Mouse (Mus musculus): ENCODE results near the gene Xrcc5. TPM values are rescaled to one million over a fixed set of nuclear protein-coding genes. Genes with fewer than 3 reads are reported as not detected.

Gene Xrcc5
- polyA plus RNA-seq, 1 experiment from 2014 or later, result 39.2 TPM

DNA sequence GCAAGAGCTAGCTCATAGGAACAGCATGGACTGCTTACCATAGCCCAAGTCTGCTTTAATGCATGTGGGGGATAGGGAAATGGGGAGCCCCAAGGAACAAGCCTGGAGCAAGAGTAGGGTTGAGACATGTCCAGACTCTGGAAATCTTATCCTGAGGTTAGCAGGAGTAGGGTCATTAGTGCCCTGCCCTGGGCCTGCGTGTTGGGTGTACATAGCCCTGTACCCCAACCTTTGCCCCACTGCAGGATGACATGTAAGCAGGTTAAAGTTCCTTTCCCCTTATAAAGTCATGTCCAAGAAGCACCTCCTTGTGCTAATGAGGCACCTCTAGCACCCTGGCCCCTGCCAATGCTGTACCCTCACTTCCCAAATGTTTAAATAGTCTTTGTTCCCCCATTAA lies 125.4 kb downstream of the Xrcc5 start:
- ATAC-seq, result no peak
- 78% methylated on average over 1 of the region's 1 CpGs for WGBS
- Histone ChIP-seq H3K4me2 (replicated peaks) (no peak overlapping the region), H3K4me1 (replicated peaks) (no peaks in the 10 kb centered on the region), H3K9ac (no peak overlapping the region), H3K27me3 (replicated peaks) (no peaks in the 10 kb centered on the region), H3K27ac (no peak overlapping the region), H3K9me3 (no peaks in the 10 kb centered on the region), H3K36me3 (no peaks in the 10 kb centered on the region), H3K4me3 (replicated peaks) (no peak overlapping the region)

- 66% methylated on average over 3 of the region's 3 CpGs for WGBS
- Histone ChIP-seq H3K27me3 (replicated peaks) (no peaks in the 10 kb centered on the region), H3K9me3 (no peaks in the 10 kb centered on the region), H3K4me1 (replicated peaks) (no peaks in the 10 kb centered on the region), H3K9ac (no peak overlapping the region), H3K4me3 (replicated peaks) (no peak overlapping the region), H3K27ac (no peak overlapping the region), H3K36me3 (no peaks in the 10 kb centered on the region), H3K4me2 (replicated peaks) (no peak overlapping the region)
- ATAC-seq, result no peak
Observed at GRCm38 (mm10) chr1:72434510-72434909, 127.3 kb downstream of the Xrcc5 start.

- WGBS, result 76% methylated on average over 5 of the region's 5 CpGs
- H3K27me3 ChIP-seq (replicated peaks), result no peaks in the 10 kb centered on the region
- H3K4me2 ChIP-seq (replicated peaks), result no peak overlapping the region
- H3K27ac ChIP-seq, result no peak overlapping the region
- ATAC-seq, result no peak
- H3K4me1 ChIP-seq (replicated peaks), result no peaks in the 10 kb centered on the region
- no peaks in the 10 kb centered on the region for H3K9me3 ChIP-seq
- no peaks in the 10 kb centered on the region for H3K36me3 ChIP-seq
- H3K4me3 ChIP-seq (replicated peaks), result no peak overlapping the region
- no peak overlapping the region for H3K9ac ChIP-seq
Observed at GRCm38 (mm10) chr1:72436967-72437366, 129.7 kb downstream of the Xrcc5 start.

DNA sequence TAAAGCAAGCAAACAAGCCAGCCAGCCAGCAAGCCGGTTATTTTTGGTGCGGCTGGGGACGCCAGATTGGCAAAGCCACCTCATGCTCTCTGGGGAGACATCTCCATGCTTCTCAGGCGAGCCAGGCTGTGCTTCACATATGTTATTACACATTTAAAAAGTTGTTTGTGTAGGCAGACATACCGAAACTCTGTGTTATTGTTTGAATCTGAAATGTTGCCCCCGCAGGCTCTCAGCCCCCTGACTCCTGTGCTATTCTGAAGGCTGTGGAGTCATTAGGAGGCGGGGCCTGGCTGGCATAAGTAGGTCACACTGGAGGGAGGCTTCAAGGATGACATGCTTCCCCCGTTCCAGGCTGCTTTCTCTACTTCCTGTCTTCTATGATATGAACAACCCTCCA lies 131.9 kb downstream of the Xrcc5 start:
- Histone ChIP-seq H3K27me3 (replicated peaks) (no peaks in the 10 kb centered on the region), H3K4me2 (replicated peaks) (no peak overlapping the region), H3K36me3 (no peaks in the 10 kb centered on the region)

DNA sequence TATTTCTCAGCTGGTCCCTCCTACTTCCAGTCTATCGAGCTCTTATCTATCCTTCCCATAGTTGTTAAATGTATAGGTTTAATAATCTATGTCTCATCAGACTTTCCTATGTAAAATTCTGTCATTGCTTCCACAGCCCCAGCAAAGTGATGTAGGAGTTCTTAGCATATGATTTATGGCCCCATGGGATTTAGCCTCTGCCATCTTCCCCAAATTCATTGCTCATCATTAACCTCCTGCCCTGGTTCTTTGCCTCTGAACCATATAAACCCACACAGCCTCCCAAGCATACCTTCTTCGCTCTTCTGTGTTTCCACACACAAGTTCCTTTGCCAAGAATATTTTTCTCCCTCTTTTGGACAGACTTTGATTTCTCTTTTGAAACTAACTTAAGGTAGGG lies 135.5 kb downstream of the Xrcc5 start:
- ATAC-seq, result no peak
- Histone ChIP-seq H3K9me3 (no peaks in the 10 kb centered on the region), H3K27ac (no peak overlapping the region), H3K27me3 (replicated peaks) (no peaks in the 10 kb centered on the region), H3K4me3 (replicated peaks) (no peak overlapping the region), H3K9ac (no peak overlapping the region), H3K36me3 (no peaks in the 10 kb centered on the region), H3K4me1 (replicated peaks) (no peaks in the 10 kb centered on the region), H3K4me2 (replicated peaks) (no peak overlapping the region)
- WGBS, result 75% methylated on average over 2 of the region's 2 CpGs

More for the DNA sequence above, 131.9 kb downstream of the Xrcc5 start:
- ATAC-seq, result no peak
- Histone ChIP-seq H3K4me3 (replicated peaks) (no peak overlapping the region), H3K9me3 (no peaks in the 10 kb centered on the region), H3K9ac (no peak overlapping the region), H3K4me1 (replicated peaks) (no peaks in the 10 kb centered on the region), H3K27ac (no peak overlapping the region)
- WGBS, result 72% methylated on average over 8 of the region's 8 CpGs

Other genes starting within 250 kb of the Xrcc5 start
- 8.5 and 9.4 TPM in 2 replicates for gene Mreg, start 95.1 kb upstream of the Xrcc5 start, polyA plus RNA-seq (2015; fragmentation: Nextera tagmentation; extraction: Ambion mirVana)
- 57.7 and 65.5 TPM in 2 replicates for gene Pecr, start 23.1 kb upstream of the Xrcc5 start, polyA plus RNA-seq (2015; fragmentation: Nextera tagmentation; extraction: Ambion mirVana)
- gene Tmem169, start 23.1 kb upstream of the Xrcc5 start, polyA plus RNA-seq (2015; fragmentation: Nextera tagmentation; extraction: Ambion mirVana), result 2.8 and 3.0 TPM in 2 replicates
- 0.37 and 0.38 TPM in 2 replicates for gene March4, start 229.5 kb downstream of the Xrcc5 start, polyA plus RNA-seq (2015; fragmentation: Nextera tagmentation; extraction: Ambion mirVana)